Mouse (Mus musculus): ENCODE results near the gene 5730522E02Rik. TPM values are rescaled to one million over a fixed set of nuclear protein-coding genes. Genes with fewer than 3 reads are reported as not detected.

Gene 5730522E02Rik
- polyA plus RNA-seq, 1 experiment from 2014 or later = 1.5 TPM

DNA sequence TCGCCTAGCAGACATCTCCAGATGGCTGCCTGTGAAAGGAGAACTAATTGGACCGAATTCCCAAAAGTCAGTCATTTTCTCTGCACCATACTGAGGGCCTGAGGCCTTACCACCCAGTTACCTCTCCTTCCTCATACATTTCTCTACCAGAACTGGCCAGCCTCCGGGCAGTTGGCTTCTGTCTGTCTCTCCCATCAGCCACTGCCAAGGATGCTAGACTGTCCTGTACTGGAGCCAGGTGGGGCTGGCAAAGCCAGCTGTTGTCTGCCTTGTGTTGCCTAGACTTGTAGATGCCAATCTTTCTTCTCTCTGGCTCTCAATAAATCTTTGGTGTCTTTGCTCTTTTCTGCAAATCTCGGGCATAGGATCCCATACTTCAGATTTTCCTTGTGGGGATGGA is 500.7 kb downstream of the 5730522E02Rik start:
- Histone ChIP-seq H3K9me3 (no peaks in the 10 kb centered on the region), H3K4me2 (no peak overlapping the region), H3K9ac (no peak overlapping the region), H3K27me3 (replicated peaks) (no peaks in the 10 kb centered on the region), H3K4me3 (no peak overlapping the region), H3K36me3 (no peaks in the 10 kb centered on the region), H3K27ac (replicated peaks) (no peak overlapping the region), H3K4me1 (no peaks in the 10 kb centered on the region)
- 68% methylated on average over 4 of the region's 4 CpGs for WGBS
- ATAC-seq (ENCODE audit: extremely low read depth, insufficient number of reproducible peaks, low FRiP score, low TSS enrichment) = no peak

DNA sequence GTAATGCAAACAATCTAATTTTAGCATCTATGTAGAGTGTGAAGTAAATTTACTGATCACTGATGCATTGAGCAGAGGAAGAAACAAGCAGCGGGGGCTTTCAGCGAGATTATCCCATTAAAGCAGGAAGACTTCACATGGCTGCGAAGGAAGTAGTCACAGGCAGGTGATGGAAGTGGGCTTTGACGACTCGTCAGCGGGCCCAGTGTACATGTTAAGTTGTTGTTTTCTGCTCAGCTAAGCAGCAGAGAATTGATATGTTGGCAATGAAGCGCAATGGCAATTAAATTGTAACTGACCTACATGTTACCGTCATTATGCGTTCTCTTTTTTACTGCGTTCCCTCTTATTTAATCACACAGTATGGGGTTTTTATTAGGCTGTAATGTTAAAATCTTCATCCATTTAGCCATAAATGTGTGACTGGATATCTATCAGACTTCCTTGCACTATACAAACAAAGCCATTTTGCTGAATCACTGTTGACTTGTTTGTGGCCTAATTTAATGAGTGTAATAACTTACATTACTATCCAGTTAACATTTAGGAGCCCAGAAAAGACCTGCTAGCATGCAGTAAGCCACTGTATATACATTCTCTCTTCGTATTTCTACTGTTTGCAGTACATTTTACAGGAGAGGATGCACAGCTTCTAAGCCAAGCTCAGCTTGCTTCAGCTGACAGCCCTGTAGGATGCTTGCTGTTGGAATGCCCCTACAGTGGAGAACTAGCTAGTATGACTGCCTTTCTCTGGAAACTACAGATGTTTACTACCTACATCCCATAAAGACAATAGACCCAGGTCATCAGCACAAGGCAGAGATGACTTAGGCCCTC is 506.0 kb downstream of the 5730522E02Rik start:
- no peak for ATAC-seq (ENCODE audit: extremely low read depth, insufficient number of reproducible peaks, low FRiP score, low TSS enrichment)
- 75% methylated on average over 11 of the region's 11 CpGs for WGBS

DNA sequence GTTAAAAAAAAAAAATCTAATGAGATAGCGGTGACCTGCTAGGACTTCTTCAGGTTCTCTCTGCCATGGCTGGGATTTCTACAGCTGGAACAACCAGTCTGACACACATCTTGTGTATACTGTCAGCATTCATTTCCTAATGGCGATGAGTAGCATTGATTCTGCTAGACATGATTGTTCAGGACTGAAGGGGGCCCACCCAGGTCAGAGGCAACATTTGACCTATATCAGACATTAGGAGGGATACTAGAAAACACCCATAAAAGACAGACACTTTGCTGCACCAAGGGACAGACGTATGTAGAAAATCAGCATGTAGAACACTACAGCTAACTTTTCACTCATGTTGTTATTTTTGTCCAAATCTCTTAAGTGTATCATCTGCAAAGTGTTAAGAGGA is 507.8 kb downstream of the 5730522E02Rik start:
- H3K4me1 ChIP-seq = no peaks in the 10 kb centered on the region
- no peaks in the 10 kb centered on the region for H3K9me3 ChIP-seq
- H3K4me3 ChIP-seq = no peak overlapping the region
- H3K4me2 ChIP-seq = no peak overlapping the region
- ATAC-seq (ENCODE audit: extremely low read depth, insufficient number of reproducible peaks, low FRiP score, low TSS enrichment) = no peak
- 77% methylated on average over 3 of the region's 3 CpGs for WGBS
- H3K9ac ChIP-seq = no peak overlapping the region
- H3K27ac ChIP-seq (replicated peaks) = no peak overlapping the region
- H3K27me3 ChIP-seq (replicated peaks) = no peaks in the 10 kb centered on the region
- no peaks in the 10 kb centered on the region for H3K36me3 ChIP-seq

More for the DNA sequence above, 506.0 kb downstream of the 5730522E02Rik start:
- Histone ChIP-seq H3K4me3 (no peak overlapping the region), H3K27ac (replicated peaks) (no peak overlapping the region), H3K4me2 (no peak overlapping the region), H3K36me3 (no peaks in the 10 kb centered on the region), H3K9ac (no peak overlapping the region), H3K9me3 (no peaks in the 10 kb centered on the region), H3K27me3 (replicated peaks) (no peaks in the 10 kb centered on the region), H3K4me1 (no peaks in the 10 kb centered on the region)

DNA sequence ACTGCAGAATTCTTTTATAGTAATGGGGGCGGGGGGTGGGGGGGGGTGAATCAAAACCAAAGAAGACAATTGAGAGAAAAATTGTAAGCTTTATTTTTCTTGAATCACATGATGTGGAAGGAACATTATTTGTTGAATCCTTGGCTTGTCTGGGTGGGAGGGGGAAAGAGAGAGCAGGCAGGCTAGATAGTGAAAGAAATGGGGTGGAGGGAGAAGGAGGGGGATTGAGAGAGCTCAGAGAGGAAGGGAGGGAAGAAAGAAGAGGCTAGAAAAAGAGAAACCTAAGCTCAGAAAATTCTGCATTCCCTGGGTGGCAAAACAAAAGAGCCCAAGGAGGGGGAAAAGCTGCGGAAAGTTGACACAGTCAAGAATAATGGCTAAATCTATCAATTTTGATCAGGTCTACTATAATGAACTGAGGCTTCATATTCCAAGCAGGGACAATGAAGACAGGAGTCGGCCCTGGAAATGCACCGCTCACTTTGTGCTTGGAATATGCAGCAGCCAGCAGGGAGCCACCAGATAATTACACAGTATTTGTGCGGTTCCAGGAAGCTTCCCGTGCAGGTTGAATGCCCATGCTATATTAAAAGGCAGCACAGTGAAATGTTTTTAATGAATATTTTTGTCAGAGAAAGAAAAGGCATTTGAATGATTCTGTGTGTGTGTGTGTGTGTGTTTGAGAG is 512.9 kb downstream of the 5730522E02Rik start:
- no peaks in the 10 kb centered on the region for H3K36me3 ChIP-seq
- no peaks in the 10 kb centered on the region for H3K9me3 ChIP-seq
- H3K27ac ChIP-seq (replicated peaks) = no peak overlapping the region
- H3K4me3 ChIP-seq = no peak overlapping the region
- H3K4me2 ChIP-seq = no peak overlapping the region
- no peaks in the 10 kb centered on the region for H3K27me3 ChIP-seq (replicated peaks)
- no peak overlapping the region for H3K9ac ChIP-seq
- no peak for ATAC-seq (ENCODE audit: extremely low read depth, insufficient number of reproducible peaks, low FRiP score, low TSS enrichment)
- H3K4me1 ChIP-seq = 0 out of 2 replicates have a peak, but pooled peaks cover 4% of the 10 kb centered on the region
- WGBS = 59% methylated on average over 6 of the region's 6 CpGs

DNA sequence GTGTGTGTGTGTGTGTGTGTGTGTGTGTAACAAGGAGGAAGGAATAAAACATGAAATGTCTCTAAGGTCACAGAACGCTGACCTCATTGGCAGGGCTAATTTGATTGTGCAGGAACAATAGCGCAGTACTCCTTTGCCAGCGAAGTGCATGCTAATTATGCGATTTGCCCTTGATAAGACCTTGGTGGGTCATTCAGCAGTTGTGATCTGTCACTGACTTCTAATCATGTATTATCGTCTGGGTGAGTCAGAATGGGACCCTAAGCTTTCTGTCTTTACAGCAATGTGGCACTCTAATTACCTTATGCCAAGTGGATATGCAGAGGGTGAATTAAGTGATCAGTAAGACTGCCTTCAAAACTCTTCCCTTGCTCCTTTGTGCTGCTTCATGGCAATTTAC is 514.4 kb downstream of the 5730522E02Rik start:
- no peak overlapping the region for H3K4me3 ChIP-seq
- no peak overlapping the region for H3K27ac ChIP-seq (replicated peaks)
- ATAC-seq (ENCODE audit: extremely low read depth, insufficient number of reproducible peaks, low FRiP score, low TSS enrichment) = no peak
- H3K36me3 ChIP-seq = no peaks in the 10 kb centered on the region
- H3K4me1 ChIP-seq = 0 out of 2 replicates have a peak, but pooled peaks cover 4% of the 10 kb centered on the region
- H3K27me3 ChIP-seq (replicated peaks) = no peaks in the 10 kb centered on the region
- no peak overlapping the region for H3K4me2 ChIP-seq
- H3K9ac ChIP-seq = no peak overlapping the region
- 60% methylated on average over 5 of the region's 5 CpGs for WGBS
- no peaks in the 10 kb centered on the region for H3K9me3 ChIP-seq

DNA sequence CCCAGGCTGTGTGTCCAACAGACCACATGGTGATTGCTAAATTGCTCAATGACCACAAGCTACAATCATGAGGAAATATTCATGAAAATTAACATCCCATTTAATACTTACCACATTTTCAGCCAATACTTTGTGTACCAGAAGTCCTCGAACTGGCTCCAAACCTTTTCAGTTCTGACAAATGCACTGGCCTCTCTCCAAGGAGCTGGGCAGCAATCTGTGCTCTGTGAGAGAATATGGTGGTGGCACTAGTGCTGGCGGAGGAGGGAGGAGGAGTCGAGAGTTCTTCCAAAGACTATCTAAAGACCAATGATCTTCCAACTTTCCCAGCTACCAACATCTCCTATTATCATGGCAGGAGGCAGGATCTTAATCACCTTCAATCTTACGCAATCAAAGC is 525.8 kb downstream of the 5730522E02Rik start:
- H3K4me2 ChIP-seq = no peak overlapping the region
- no peak overlapping the region for H3K9ac ChIP-seq
- H3K9me3 ChIP-seq = no peaks in the 10 kb centered on the region
- H3K27ac ChIP-seq (replicated peaks) = no peak overlapping the region
- no peak overlapping the region for H3K4me3 ChIP-seq
- H3K36me3 ChIP-seq = no peaks in the 10 kb centered on the region
- WGBS = 85% methylated on average over 4 of the region's 4 CpGs
- no peak for ATAC-seq (ENCODE audit: extremely low read depth, insufficient number of reproducible peaks, low FRiP score, low TSS enrichment)
- H3K27me3 ChIP-seq (replicated peaks) = no peaks in the 10 kb centered on the region
- no peaks in the 10 kb centered on the region for H3K4me1 ChIP-seq

DNA sequence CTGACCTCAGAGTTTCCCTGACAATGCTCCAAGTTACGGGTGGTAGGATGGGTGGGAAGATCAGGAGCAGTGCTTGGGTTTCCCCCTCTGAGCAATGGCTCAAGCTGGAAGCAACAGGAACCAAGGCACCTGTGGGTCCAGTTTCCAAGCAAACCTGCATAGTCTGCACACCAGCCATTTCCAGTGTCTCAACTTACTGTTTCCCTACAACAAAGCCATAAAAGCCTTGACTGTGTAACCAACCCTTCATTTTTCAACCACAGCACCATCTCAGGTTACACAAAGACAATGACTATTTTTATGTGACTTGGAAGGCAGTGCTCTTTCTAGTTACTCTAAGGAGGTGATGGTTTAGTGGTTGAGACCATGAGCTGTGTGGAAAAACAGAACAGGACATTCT is 530.7 kb downstream of the 5730522E02Rik start:
- WGBS = 72% methylated on average over 1 of the region's 1 CpGs
- no peaks in the 10 kb centered on the region for H3K9me3 ChIP-seq

DNA sequence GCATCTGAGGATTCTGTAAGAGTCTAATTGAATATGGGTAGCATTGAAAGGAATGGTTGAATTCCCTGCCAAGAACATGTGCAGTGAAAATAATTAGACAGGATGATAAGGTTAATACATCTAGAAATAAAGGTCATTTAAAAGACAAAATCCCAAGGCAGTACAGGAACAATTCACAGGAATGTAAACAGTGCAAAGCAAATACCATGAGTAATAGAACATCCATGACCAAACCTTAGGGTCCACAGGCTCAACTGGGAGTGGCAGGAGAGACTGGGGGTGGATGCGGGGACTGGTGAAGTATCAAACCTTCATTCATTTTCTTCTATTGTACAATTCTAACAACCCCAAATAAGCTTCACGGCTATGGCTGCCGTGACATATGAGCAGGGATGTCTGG is 536.4 kb downstream of the 5730522E02Rik start:
- no peak for ATAC-seq (ENCODE audit: extremely low read depth, insufficient number of reproducible peaks, low FRiP score, low TSS enrichment)
- Histone ChIP-seq H3K27ac (replicated peaks) (no peak overlapping the region), H3K4me1 (no peaks in the 10 kb centered on the region), H3K9me3 (no peaks in the 10 kb centered on the region), H3K27me3 (replicated peaks) (no peaks in the 10 kb centered on the region), H3K9ac (no peak overlapping the region), H3K36me3 (no peaks in the 10 kb centered on the region), H3K4me2 (no peak overlapping the region), H3K4me3 (no peak overlapping the region)
- WGBS = 85% methylated on average over 3 of the region's 3 CpGs

More for the DNA sequence above, 530.7 kb downstream of the 5730522E02Rik start:
- Histone ChIP-seq H3K9ac (no peak overlapping the region), H3K4me2 (no peak overlapping the region), H3K36me3 (no peaks in the 10 kb centered on the region), H3K4me1 (no peaks in the 10 kb centered on the region), H3K4me3 (no peak overlapping the region), H3K27me3 (replicated peaks) (no peaks in the 10 kb centered on the region), H3K27ac (replicated peaks) (no peak overlapping the region)
- no peak for ATAC-seq (ENCODE audit: extremely low read depth, insufficient number of reproducible peaks, low FRiP score, low TSS enrichment)

DNA sequence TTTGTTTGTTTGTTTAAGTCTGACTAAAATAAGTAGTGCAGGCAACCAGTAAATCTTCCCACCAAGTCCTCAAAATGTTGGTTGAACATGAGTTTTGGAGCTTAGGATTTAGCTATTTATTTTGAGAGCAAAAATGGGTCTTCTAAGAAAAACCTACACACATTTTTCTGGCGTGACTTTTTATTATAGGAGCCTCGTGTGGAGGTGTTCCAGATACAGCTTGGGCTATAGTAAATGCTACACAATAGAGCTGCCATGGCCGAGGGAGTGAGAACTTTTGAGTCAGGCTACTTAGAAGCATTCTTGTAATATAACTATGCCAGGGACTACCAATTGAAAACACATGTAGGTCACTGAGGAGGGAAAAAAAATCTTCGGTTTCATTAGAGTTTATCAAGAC is 540.5 kb downstream of the 5730522E02Rik start:
- no peaks in the 10 kb centered on the region for H3K4me1 ChIP-seq
- H3K27ac ChIP-seq (replicated peaks) = no peak overlapping the region
- ATAC-seq (ENCODE audit: extremely low read depth, insufficient number of reproducible peaks, low FRiP score, low TSS enrichment) = no peak
- no peaks in the 10 kb centered on the region for H3K9me3 ChIP-seq
- no peak overlapping the region for H3K4me3 ChIP-seq
- 60% methylated on average over 4 of the region's 4 CpGs for WGBS
- H3K9ac ChIP-seq = no peak overlapping the region
- H3K4me2 ChIP-seq = no peak overlapping the region
- H3K27me3 ChIP-seq (replicated peaks) = no peaks in the 10 kb centered on the region
- H3K36me3 ChIP-seq = no peaks in the 10 kb centered on the region

DNA sequence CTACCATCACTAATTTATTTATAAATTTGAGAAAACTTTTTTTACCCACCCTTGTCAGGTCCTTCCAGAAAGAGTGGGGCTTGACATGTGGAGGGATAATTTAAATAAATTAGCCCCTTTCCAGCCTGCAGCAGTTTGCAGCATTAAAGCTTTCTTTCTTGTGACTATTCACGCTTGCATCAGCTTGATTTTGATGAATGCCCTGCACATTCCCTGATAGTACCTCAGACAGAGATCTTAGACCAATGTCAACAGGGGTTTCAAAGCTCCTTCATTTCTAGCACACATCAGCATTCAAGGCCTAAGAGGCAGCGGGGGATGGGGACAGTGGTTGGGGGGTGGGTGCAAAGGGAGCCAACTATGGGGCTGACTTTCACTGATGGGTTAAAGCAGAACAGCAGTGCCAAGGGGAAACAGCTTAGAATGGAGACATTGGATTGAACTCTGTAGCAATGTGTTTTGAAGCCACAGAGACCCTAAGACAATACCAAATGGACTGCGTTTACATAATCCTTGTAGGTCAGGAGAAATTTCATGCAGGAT is 545.9 kb downstream of the 5730522E02Rik start:
- Histone ChIP-seq H3K4me2 (no peak overlapping the region), H3K27ac (replicated peaks) (no peak overlapping the region), H3K36me3 (no peaks in the 10 kb centered on the region), H3K9me3 (no peaks in the 10 kb centered on the region), H3K4me3 (no peak overlapping the region), H3K9ac (no peak overlapping the region), H3K27me3 (replicated peaks) (no peaks in the 10 kb centered on the region), H3K4me1 (no peaks in the 10 kb centered on the region)
- WGBS = 61% methylated on average over 3 of the region's 3 CpGs
- no peak for ATAC-seq (ENCODE audit: extremely low read depth, insufficient number of reproducible peaks, low FRiP score, low TSS enrichment)

DNA sequence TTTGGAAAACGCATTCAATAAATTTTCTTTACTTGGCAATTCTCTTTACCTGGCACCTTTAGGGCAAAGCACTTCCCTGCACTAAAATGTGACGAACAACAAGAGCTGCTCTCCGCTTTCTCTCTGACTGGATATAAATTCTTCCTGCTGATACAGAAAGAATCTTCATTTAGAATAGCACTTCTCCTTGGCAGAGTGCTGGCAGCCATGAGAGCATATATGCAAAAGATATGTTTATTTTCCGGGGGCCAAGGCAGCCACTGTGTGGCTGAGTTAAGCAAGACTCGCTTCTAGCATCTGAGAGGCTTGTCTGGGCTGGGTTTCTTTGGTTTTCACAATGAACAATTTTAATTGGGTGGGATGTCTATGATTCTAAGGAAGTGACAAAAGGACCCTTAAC is 564.3 kb downstream of the 5730522E02Rik start:
- Histone ChIP-seq H3K9me3 (no peaks in the 10 kb centered on the region), H3K4me2 (no peak overlapping the region), H3K27me3 (replicated peaks) (no peaks in the 10 kb centered on the region; the same call in 1 of the 2 replicates), H3K4me1 (no peaks in the 10 kb centered on the region), H3K9ac (no peak overlapping the region), H3K36me3 (no peaks in the 10 kb centered on the region), H3K4me3 (no peak overlapping the region), H3K27ac (replicated peaks) (no peak overlapping the region)
- no peak for ATAC-seq (ENCODE audit: extremely low read depth, insufficient number of reproducible peaks, low FRiP score, low TSS enrichment)
- WGBS = 66% methylated on average over 5 of the region's 5 CpGs
